Mouse (Mus musculus): ENCODE measurements at regions not wholly inside any gene's neighbourhood (a gene's known extent, or its start where the extent isn't known, plus 50 kb on each side); places are given as distances from the start of the nearest gene placed in this dataset.

DNA sequence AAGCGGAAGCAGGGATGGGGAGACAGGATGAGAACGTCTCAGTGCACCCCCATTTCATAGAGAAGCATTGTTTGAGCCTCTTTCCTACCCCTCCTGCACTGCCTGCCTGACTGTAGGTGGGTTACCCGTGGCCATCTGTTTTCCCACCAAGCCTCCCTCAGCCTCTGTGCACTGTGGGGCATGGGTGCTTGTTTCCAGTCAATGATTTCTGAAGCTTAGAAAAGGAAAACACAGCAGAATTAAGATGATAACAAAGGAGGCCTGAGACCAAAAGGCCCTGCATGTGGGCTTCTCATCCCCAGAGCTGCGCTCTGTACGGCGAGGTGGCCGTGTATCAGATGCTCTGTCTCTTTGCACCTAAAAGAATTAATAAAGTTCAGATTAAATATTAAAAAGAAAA, 92.9 kb upstream of the Pabpc6 start:
- no peak for DNase-seq

DNA sequence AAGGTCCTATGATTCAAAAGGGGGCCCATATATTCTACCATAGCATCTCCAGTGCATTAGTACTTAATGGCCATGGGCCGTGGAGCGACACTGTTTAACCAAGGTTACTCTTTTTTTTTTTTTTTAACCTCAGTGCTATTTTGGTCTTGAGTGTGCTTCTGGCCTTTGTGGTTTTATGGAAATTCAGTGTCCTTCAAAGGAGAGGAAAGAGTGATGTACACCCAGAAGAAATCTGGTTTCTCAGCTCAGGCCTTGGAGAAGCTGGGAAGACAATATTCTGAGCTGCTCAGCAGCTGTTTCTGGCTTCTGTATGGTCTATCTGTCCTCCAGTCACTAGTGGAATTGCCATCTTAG, 91.2 kb upstream of the Pabpc6 start:
- no peak for DNase-seq

GRCm38 (mm10) chr17:9760026-9760705, 90.6 kb upstream of the Pabpc6 start:
- DNase-seq = no peak

GRCm38 (mm10) chr17:9759421-9759852, 89.9 kb upstream of the Pabpc6 start:
- no peak for DNase-seq

DNA sequence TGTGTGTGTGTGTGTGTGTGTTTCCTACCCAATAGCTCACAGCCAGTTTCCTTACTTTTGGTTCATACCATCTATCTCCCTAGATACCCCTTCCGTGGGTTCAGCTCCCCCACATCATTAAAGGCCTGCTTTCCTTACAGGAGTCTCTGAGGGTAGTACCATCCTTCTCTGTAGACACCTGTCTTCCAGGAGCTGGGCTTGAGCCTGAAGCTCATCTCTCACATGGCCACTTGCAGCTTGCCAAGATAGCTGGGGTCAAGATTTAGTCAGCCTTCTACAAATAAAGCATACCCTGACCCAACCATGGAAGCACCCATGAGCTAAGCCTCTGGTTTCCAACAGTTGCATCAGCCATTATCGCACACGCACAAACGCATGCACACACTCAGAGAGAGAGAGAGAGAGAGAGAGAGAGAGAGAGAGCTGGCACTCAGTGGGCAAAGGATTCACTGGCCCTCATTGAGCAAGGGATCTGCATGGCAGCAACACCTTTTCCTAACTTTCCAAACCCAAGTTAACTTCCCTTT, 88.3 kb upstream of the Pabpc6 start:
- DNase-seq = no peak

DNA sequence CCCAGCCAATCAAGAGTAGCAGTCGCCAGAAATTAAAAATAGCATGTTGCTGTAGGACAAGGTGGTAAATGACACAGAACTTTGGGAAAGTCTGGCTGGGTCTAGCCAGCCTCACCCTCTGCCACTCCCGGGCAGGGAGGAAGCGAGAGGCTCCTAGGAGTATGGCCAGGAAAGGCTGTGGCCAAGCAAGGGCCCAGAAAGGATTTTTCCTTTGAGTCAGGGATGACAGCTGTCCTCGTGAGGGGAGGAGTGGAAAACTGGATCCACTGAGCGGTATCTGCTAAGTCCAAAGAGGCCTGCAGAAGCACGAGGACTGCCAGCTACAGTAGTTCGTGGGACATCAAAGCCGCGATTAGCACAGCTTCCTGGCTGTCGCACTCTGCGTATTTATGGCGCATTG, 87.2 kb upstream of the Pabpc6 start:
- peak; percentile 37 to 55 for DNase-seq

DNA sequence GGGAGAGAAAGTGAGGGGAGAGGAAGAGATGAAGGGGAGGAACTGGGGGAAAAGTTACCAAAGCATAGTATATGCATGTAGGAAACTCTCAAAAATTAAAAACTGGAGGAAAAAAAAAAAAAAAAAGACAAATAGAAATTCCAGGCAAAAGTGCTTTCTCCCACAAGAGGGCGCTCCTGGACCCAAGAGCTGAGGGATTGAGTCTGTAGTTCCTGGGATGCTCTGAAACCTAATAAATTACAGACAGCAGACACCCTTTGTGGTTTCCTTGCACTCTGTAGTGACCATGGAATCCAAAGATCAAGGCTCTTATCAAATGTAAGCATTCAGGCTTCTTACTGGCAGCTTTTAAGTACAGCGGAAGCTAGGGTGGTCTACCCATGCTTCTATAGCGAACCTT, 86.7 kb upstream of the Pabpc6 start:
- peak; percentile 47 to 59 for DNase-seq

- no peak for DNase-seq
Observed at GRCm38 (mm10) chr17:9755576-9755975, 86.1 kb upstream of the Pabpc6 start.

DNA sequence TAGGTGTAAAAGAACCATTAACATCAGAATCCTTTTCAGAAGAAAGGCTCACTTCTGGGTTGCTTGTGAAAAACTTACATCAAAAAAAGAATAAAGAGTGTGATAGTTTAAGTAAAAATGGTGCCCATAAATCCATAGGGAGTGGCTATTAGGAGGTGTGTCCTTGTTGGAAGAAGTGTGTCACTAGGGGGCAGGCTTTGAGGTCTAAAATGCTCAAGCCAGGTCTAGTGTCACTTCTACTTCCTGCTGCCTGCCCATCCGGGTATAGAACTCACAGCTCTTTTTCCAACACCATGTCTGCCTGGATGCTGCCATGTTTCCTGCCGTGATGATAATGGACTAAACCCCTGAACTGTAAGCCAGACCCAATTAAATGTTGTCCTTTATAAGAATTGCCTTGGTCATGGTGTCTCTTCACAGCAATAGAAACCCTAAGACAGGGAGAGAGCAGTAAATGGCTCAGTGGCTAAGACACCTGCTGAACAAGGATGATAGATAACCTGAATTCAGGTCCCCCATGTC, 85.4 kb upstream of the Pabpc6 start:
- DNase-seq = no peak

DNA sequence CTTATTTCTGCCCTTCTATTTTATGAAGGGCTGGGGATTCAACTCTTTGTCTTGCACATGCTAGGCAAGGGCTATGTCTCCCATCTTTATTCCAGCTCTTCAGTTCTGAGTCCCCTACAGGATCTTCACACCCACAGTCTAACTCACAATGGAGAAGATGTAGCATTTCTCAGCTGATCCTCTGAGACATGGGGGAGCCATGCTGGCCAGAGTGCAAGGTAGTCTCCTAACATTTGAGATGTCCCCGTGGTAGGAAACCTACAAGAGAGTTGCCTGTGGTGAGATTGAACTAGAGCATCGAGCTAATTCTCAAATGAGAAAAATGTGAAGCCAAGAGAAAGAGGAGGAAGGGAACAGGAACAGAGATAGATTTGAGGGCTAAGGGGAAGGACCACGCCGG, 83.3 kb upstream of the Pabpc6 start:
- no peak for DNase-seq

- DNase-seq = no peak
Observed at GRCm38 (mm10) chr17:9751348-9752170, 82.0 kb upstream of the Pabpc6 start.

GRCm38 (mm10) chr17:9750046-9750445, 80.5 kb upstream of the Pabpc6 start:
- no peak for DNase-seq

GRCm38 (mm10) chr17:9749301-9749700, 79.8 kb upstream of the Pabpc6 start:
- no peak for DNase-seq

DNA sequence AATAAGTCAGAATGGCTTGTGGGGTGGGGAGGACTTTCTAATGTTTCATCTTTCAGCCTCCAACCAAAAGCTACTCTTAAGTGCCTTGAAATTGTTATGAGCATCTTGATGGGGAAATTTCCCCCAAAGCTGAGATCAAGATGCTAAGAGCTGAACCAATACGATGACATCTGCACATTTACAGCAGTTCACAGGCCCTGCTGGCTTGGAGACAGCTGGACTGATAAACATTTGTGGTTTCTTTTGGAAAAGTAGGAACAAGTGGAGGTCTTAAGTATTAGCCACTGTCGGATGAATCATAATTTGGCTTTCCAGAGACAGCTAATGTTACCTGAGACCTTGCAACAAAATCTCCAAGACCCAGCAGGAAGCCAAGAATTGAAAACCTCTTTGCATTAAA, 78.4 kb upstream of the Pabpc6 start:
- no peak for DNase-seq

DNA sequence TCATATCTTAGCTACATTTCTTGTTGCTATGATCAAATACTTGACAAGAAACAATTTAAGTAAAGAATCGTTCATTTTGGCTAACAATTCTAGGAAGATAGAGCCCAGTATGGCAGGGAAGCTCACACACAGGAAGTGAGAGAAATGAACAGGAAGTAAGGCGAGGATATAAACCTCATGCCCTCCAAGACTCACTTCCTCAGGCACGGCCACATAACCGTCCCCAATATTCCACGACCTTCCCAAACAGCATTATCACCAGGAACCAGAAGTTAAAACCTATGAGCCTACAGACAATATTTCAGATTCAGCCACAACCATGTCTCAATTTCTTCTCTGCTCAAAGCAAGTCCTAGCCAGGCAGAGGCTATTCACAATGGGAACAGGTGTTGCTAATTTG, 73.8 kb upstream of the Pabpc6 start:
- no peak for DNase-seq

DNA sequence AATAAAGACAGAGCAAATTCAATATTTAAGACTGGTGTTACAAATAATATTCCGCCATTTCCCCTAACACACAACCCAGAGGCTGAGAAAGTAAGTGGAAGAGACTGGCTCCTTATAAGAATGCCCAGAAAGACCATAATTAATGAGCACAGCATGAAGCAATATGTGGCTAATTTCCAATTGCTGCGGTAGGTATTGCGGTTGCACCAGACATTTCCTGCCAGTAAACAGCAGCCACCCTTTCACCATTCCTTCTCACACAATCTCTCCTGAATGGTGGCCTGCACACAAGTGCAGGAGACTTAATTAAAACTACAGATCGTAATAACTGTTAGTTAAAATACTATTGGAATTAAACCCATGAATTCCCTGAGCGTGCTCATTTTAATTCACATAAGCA, 71.8 kb upstream of the Pabpc6 start:
- no peak for DNase-seq

DNA sequence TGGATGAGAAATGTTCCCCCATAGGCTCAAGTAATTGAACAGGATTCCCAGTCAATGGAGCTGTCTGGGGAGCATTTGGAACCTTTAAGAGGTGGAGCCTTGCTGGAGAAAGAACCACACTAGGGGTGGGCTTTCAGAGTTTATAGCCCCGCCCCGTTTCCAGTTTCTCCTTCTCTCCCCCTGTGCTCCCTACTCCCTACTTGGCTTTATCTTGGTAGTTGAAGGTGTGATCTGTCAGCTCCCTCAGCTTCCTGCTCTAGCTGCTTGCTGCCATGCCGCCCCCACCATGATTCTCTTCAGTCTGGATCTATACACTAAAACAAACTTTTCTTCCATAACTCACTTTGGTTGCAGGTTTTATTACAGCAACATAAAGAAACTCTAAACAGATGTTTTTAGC, 59.5 kb upstream of the Pabpc6 start:
- DNase-seq = no peak

- peak in 1 of 2 experiments; percentile 4 for DNase-seq
Observed at GRCm38 (mm10) chr17:9725704-9726469, 56.4 kb upstream of the Pabpc6 start.

DNA sequence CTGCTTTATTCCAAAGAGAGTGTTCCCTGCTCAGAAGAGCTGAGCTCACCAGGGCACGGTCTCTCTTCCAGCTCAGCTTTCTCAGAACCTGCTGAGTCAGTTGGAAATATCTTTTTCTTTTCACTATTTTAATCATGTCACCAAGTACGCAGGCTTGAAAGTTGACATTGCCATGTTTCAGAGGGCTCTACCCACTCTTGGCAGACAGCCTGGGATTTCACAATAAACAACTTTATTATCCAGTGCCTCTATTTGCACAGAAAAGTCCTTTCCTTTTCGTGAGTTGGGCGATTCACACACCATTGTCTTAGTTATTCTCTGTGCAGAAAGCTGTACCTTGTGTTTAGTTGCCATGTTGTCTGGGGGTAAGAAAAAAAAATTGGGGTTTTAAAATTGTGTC, 54.0 kb upstream of the Pabpc6 start:
- DNase-seq = peak in 1 of 2 experiments; percentile 10

DNA sequence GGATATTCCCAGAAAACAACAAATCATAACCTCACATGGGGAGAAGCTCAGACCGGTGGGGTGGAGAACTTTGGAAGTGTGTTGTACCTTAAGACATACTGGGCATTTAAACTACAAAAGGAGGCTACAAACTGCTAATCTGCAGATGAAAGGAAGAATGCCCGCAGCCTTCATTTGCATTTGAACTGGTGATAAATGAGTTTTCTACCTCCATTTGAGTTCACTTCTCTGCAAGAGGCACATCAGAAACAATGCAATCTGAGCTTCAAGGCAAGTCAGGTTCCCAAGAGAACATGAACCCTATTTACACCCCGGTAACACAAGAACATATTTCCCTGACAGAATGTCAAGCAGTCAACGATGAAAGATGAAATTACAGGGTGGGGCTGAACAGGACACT, 53.2 kb upstream of the Pabpc6 start:
- no peak for DNase-seq
